Mouse (Mus musculus) G1E (cell line): ENCODE measurements at regions not wholly inside any gene's neighbourhood (a gene's known extent, or its start where the extent isn't known, plus 50 kb on each side); places are given as distances from the start of the nearest gene placed in this dataset.

Experiments
- CTCF ChIP-seq: IDR thresholded peaks from 2 replicates; pipeline ENCODE4 v1.5.1; 2012; ENCODE audit warnings: low read depth, low read length, inconsistent platforms, mixed read lengths
- GATA1 ChIP-seq: IDR thresholded peaks from 2 replicates; pipeline ENCODE4 v1.6.1; 2012; ENCODE audit warnings: borderline replicate concordance, low read length, inconsistent platforms, mixed read lengths
- GATA2 ChIP-seq: IDR thresholded peaks from 2 replicates; pipeline ENCODE4 v1.6.1; 2012; ENCODE audit warnings: low read depth, low read length, inconsistent platforms, borderline replicate concordance

GRCm38 (mm10) chr2:161425587-161425986 is 316.7 kb upstream of the Chd6 start:
- TF ChIP-seq CTCF (no peak), GATA1 (no peak), GATA2 (no peak)
